Mouse (Mus musculus) stomach, postnatal 0 days (tissue): ENCODE results near the gene Mrpl44.

Source experiments
- CTCF ChIP-seq: IDR thresholded peaks from 2 replicates; pipeline ENCODE4 v1.5.1; 2016; ENCODE audit warnings: antibody characterized with exemption, low read depth, mild to moderate bottlenecking, moderate library complexity
- EP300 ChIP-seq: optimal IDR thresholded peaks from 2 replicates; pipeline ENCODE3; 2016; ENCODE audit warnings: antibody characterized with exemption

DNA sequence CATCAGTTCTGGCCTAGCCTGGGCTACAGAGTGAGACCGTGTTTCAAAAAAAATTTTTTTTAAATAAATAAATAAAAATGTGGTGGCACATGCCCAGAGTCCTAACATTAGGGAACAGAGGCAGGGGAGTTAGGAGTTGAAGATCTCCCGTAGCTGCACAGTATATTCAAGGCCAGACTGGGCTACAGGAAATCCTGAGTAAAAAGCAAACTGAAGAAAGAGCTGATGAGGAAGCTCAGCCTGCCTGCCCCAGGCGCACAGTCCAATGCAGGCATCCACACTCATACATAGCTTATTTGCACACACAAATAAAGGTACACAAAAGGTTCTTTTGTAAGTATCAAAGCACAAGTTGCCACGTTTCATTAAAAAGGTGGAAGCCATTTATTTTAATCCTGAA is 18.2 kb upstream of the Mrpl44 start:
- TF ChIP-seq CTCF (no peak), EP300 (no peak)
